Mouse (Mus musculus) lung, embryonic 16.5 days (tissue): ENCODE measurements around the gene Tbc1d24. TPM values are rescaled to one million over a fixed set of nuclear protein-coding genes. Genes with fewer than 3 reads are reported as not detected.

ENCODE experiments used
- ATAC-seq: fragments of 200-750 bp; cut with Nextera tagmentation; 2 replicates; pipeline ENCODE4 v1.8.0; 2017; ENCODE audit warnings: low read depth, mild to moderate bottlenecking, moderate library complexity
- H3K27ac ChIP-seq: fragments of 300-500 bp; sonication (generic); 2 replicates; pipeline ENCODE4 v1.5.1; 2014; ENCODE audit warnings: mild to moderate bottlenecking, control low read depth, low read length
- H3K27me3 ChIP-seq: fragments of 300-500 bp; sonication (generic); 2 replicates; pipeline ENCODE4 v1.6.1; 2014; ENCODE audit warnings: low read depth, low read length, mixed read lengths; ENCODE audit not compliant: control insufficient read depth, insufficient read depth
- H3K36me3 ChIP-seq: fragments of 300-500 bp; sonication (generic); 2 replicates; pipeline ENCODE4 v1.6.1; 2014; ENCODE audit warnings: low read length; ENCODE audit not compliant: control insufficient read depth, insufficient read depth
- H3K4me1 ChIP-seq: fragments of 300-500 bp; sonication (generic); replicated peaks from 2 replicates; pipeline ENCODE4 v1.6.1; 2014; ENCODE audit warnings: low read length, mixed read lengths; ENCODE audit not compliant: control insufficient read depth, insufficient read depth
- H3K4me2 ChIP-seq: fragments of 300-500 bp; sonication (generic); 2 replicates; pipeline ENCODE4 v1.6.1; 2014; ENCODE audit warnings: low read depth, low read length, control low read depth
- H3K4me3 ChIP-seq: fragments of 300-500 bp; sonication (generic); 2 replicates; pipeline ENCODE4 v1.5.1; 2014; ENCODE audit warnings: mild to moderate bottlenecking, low read length, control low read depth
- H3K9ac ChIP-seq: fragments of 300-500 bp; sonication (generic); 2 replicates; pipeline ENCODE4 v1.6.1; 2014; ENCODE audit warnings: low read length, control low read depth
- H3K9me3 ChIP-seq: fragments of 300-500 bp; sonication (generic); 2 replicates; pipeline ENCODE4 v1.6.1; 2016; ENCODE audit warnings: low read length; ENCODE audit not compliant: control insufficient read depth
- WGBS: fragments of 180-500 bp; shearing (Covaris S2); extraction: QIAGEN DNeasy Blood & Tissue Kit; methylation state at CpG from one replicate; pipeline ENCODE4 v1.1.7; 2014; 5-methylcytosine and 5-hydroxymethylcytosine counted together
- polyA plus RNA-seq: library from polyadenylated mRNA; unstranded; fragments of >200 nt; fragmentation: Nextera tagmentation; extraction: Ambion mirVana; gene quantifications from 2 replicates; pipeline ENCODE4 v1.2.1, GENCODE M21; 2015

The Tbc1d24 gene
- polyA plus RNA-seq, 1 experiment from 2014 or later, result 4.6 TPM

GRCm38 (mm10) chr17:24163176-24163962 lies 42.0 kb downstream of the Tbc1d24 start, which contains the start of gene Amdhd2:
Gene Amdhd2 (minus strand): TSS chr17:24163766.
- Histone ChIP-seq H3K9ac (peak within 1 kb of the TSS; percentile 84), H3K9me3 (no peaks in the 10 kb centered on the region), H3K4me2 (peak within 1 kb of the TSS; percentile 95), H3K4me1 (peaks cover 17% of the 10 kb centered on the region), H3K4me3 (peak within 1 kb of the TSS; percentile 86), H3K27me3 (no peaks in the 10 kb centered on the region), H3K36me3 (peaks cover 4% of the 10 kb centered on the region), H3K27ac (peak within 1 kb of the TSS; percentile 77)
- under 1% methylated on average over 47 of the region's 47 CpGs for WGBS
- peak; percentile 89 for ATAC-seq

DNA sequence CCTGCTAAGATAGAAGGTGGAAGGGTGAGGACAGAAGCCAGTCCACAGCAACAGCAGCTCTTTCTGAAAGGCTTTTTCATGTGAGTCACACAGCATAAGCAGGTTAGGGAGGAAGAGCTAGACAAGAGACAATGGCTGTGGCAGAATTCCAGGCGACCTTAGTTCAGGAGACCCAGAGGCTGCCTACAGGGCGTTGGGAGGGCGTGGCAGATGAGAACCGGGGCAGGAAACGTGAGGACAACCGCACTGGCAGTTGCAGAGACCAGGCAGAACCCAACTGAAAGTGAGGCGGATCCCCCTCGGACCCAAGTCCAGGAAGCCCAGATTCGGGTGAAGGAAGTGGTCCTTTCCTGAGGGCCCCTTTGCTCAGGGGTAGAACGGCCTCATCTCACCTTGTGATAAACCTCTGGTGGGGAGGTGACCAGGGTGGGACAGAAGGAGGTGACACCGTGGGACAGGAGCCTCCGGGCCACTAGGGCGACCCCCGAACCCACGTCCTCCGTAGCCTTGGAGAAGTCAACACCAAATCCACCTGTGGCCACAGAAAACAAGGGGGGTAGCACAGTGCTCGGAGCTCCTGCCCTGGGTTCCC lies 42.7 kb downstream of the Tbc1d24 start:
- WGBS, result 17% methylated on average over 17 of the region's 17 CpGs
- peaks cover 4% of the 10 kb centered on the region for H3K36me3 ChIP-seq
- peaks cover 11% of the 10 kb centered on the region for H3K4me1 ChIP-seq
- no peaks in the 10 kb centered on the region for H3K27me3 ChIP-seq
- peak overlapping the region; percentile 84 for H3K9ac ChIP-seq
- H3K4me2 ChIP-seq, result peak overlapping the region; percentile 95
- H3K4me3 ChIP-seq, result peak overlapping the region; percentile 86
- H3K9me3 ChIP-seq, result no peaks in the 10 kb centered on the region
- ATAC-seq, result peak; percentile 7; the same call in 1 of the 2 replicates
- H3K27ac ChIP-seq, result no peak overlapping the region; the same call in 1 of the 2 replicates

- Histone ChIP-seq H3K27ac (no peak overlapping the region), H3K27me3 (no peaks in the 10 kb centered on the region), H3K9ac (no peak overlapping the region), H3K4me1 (peaks cover 7% of the 10 kb centered on the region), H3K36me3 (peaks cover 2% of the 10 kb centered on the region), H3K9me3 (no peaks in the 10 kb centered on the region), H3K4me2 (no peak overlapping the region), H3K4me3 (no peak overlapping the region)
- no peak for ATAC-seq
- WGBS, result 80% methylated on average over 5 of the region's 5 CpGs
Observed at GRCm38 (mm10) chr17:24161466-24161865, 43.9 kb downstream of the Tbc1d24 start.

DNA sequence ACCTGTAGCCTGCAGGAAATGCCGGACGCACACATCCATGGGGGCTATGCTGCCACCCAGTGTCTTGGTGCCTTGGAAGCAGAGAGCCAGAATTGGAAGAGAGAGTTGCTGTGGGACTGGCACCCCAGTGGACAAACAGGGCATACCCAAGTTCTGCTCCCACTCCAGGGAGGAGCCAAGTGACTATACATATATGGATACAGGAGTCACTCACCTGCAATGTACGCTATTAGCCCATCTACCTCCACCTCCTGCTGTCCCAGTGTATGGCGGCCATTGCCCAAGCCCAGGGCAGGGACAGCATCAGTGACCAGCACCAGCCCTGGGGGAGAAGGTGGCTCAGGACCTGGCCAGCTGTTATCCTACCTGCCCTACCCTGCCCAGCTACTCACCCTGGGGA lies 47.8 kb downstream of the Tbc1d24 start:
- Histone ChIP-seq H3K9ac (no peak overlapping the region), H3K27me3 (no peaks in the 10 kb centered on the region), H3K27ac (no peak overlapping the region), H3K4me2 (no peak overlapping the region), H3K9me3 (no peaks in the 10 kb centered on the region), H3K36me3 (no peaks in the 10 kb centered on the region), H3K4me1 (peaks cover under 1% of the 10 kb centered on the region), H3K4me3 (no peak overlapping the region)
- WGBS, result 87% methylated on average over 4 of the region's 4 CpGs
- ATAC-seq, result no peak

GRCm38 (mm10) chr17:24157121-24157520 lies 48.2 kb downstream of the Tbc1d24 start:
- H3K4me1 ChIP-seq, result peaks cover 3% of the 10 kb centered on the region
- no peak overlapping the region for H3K4me2 ChIP-seq
- H3K36me3 ChIP-seq, result no peaks in the 10 kb centered on the region
- H3K4me3 ChIP-seq, result no peak overlapping the region
- no peak for ATAC-seq
- H3K27ac ChIP-seq, result no peak overlapping the region
- H3K9ac ChIP-seq, result no peak overlapping the region
- no peaks in the 10 kb centered on the region for H3K9me3 ChIP-seq
- no peaks in the 10 kb centered on the region for H3K27me3 ChIP-seq
- 92% methylated on average over 6 of the region's 6 CpGs for WGBS

DNA sequence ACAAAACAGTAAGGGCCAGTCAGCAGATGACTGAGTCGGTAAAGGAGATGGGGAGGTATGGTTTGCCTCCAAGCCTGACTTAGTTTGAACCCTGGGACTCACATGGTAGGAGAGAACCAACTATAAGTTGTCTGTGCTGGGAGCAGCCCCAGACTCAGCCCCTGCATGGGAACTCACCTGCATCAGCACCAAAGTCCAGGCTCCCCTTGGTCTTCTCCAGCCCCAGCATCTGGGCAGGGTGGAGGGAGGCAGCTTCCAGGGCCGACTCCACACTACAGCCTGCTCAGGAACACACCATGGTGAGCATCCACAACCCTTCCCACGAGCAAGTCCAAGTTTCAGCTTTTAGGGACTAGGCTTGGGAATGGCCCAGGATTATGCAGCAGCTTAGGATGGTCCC lies 49.0 kb downstream of the Tbc1d24 start:
- WGBS, result 76% methylated on average over 3 of the region's 3 CpGs
- Histone ChIP-seq H3K27me3 (no peaks in the 10 kb centered on the region), H3K9me3 (no peaks in the 10 kb centered on the region), H3K9ac (no peak overlapping the region), H3K4me1 (peaks cover 8% of the 10 kb centered on the region), H3K27ac (no peak overlapping the region), H3K4me2 (no peak overlapping the region), H3K4me3 (no peak overlapping the region), H3K36me3 (no peaks in the 10 kb centered on the region)
- no peak for ATAC-seq

GRCm38 (mm10) chr17:24155742-24156141 lies 49.6 kb downstream of the Tbc1d24 start:
- 87% methylated on average over 9 of the region's 9 CpGs for WGBS
- no peaks in the 10 kb centered on the region for H3K27me3 ChIP-seq
- H3K4me3 ChIP-seq, result no peak overlapping the region
- peaks cover 10% of the 10 kb centered on the region for H3K4me1 ChIP-seq
- ATAC-seq, result no peak
- no peak overlapping the region for H3K9ac ChIP-seq
- no peak overlapping the region for H3K27ac ChIP-seq
- H3K36me3 ChIP-seq, result no peaks in the 10 kb centered on the region
- no peak overlapping the region for H3K4me2 ChIP-seq
- H3K9me3 ChIP-seq, result no peaks in the 10 kb centered on the region

DNA sequence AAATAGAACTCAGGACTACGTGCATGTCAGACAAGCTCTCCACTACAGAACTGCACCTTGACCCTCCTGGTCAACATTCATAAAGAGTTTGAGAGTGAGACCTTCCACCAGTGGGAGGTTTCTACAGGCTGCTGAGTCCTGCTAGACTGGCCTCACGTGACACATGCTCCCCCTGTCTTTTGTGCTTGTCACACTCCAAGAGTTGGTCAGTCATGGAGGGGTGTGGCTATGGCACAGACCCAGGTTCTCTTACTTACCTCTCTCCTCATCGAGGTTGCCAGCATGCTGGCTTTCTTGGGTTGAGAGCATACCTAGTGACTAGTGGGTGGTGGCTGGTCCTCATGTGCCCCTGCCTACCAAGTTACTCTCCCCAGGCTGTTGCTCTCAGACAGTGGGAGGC lies 50.9 kb downstream of the Tbc1d24 start:
- WGBS, result 57% methylated on average over 3 of the region's 3 CpGs

DNA sequence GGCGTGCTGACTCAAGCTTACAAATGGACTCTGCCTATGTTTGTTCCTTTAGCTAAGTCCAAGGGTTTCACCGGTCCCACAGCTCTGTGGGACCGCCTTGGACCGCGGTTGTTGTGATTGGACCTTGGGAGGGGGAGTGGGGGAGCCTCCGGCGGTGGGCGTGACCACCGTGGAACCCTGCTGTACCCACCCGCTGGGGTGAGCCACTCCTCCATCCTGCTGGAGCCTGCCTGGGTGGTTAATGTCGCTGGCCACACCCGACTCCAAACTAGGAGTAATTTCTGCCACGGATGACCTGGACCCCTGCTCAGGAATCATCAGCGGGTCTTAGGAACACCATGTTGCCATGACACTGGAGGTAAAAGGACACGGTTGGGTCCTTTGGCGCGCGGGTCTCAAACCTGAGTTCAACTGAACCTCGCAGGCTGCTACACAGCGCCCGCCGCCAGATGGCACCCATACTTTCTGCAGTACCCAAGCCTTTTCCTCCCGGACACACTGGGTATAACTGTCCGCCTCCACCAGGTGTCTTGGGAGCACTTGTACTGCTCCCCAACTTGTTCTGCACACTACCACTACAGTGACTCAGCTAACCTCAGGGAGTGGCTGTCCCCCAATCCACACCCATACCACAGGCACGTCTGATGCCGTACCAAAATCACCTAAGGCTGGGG lies 53.3 kb downstream of the Tbc1d24 start:
- no peaks in the 10 kb centered on the region for H3K9me3 ChIP-seq

More for the DNA sequence above, 50.9 kb downstream of the Tbc1d24 start:
- Histone ChIP-seq H3K27me3 (no peaks in the 10 kb centered on the region), H3K4me1 (peaks cover 10% of the 10 kb centered on the region), H3K27ac (no peak overlapping the region), H3K9ac (no peak overlapping the region), H3K36me3 (no peaks in the 10 kb centered on the region), H3K9me3 (no peaks in the 10 kb centered on the region), H3K4me3 (no peak overlapping the region), H3K4me2 (no peak overlapping the region)
- ATAC-seq, result no peak

More for the DNA sequence above, 53.3 kb downstream of the Tbc1d24 start:
- Histone ChIP-seq H3K4me3 (peak overlapping the region; percentile 46), H3K36me3 (no peaks in the 10 kb centered on the region), H3K27ac (no peak overlapping the region), H3K9ac (peak overlapping the region; percentile 51), H3K27me3 (no peaks in the 10 kb centered on the region), H3K4me2 (peak overlapping the region; percentile 87), H3K4me1 (peaks cover 10% of the 10 kb centered on the region)
- 1% methylated on average over 26 of the region's 26 CpGs for WGBS
- ATAC-seq, result peak; percentile 91
